Mouse (Mus musculus): ENCODE results near the gene Olfr655.
A peak's percentile ranks its signal among the peaks of the same experiment; 100 is the strongest.

- TF ChIP-seq POLR2A (IDR thresholded peaks at IDR 0.05; ENCODE audit: low read depth, low read length) (no peak), CTCF (IDR thresholded peaks at IDR 0.05; ENCODE audit: borderline replicate concordance, insufficient read depth, low read length) (peak; percentile 74; the same call in 1 of the 2 replicates)
These were observed 1.6 kb upstream of the Olfr655 start for GRCm38 (mm10) chr7:104603173-104603572.

All from embryonic fibroblast, embryonic 13.5 days (primary cell).